Mouse (Mus musculus) lung, adult 2 months (tissue): ENCODE data around the gene Ptger1.

ENCODE experiments used
- CTCF ChIP-seq: fragments of 200-500 bp; IDR thresholded peaks from 2 replicates; pipeline ENCODE4 v1.5.1; 2011; ENCODE audit warnings: mild to moderate bottlenecking, low read length, control low read depth; ENCODE audit not compliant: insufficient read depth
- POLR2A ChIP-seq: fragments of 200-500 bp; IDR thresholded peaks from 2 replicates; pipeline ENCODE4 v1.6.1; 2011; ENCODE audit warnings: low read depth, mild to moderate bottlenecking, control low read depth, low read length, borderline replicate concordance; ENCODE audit errors: extremely low read depth

DNA sequence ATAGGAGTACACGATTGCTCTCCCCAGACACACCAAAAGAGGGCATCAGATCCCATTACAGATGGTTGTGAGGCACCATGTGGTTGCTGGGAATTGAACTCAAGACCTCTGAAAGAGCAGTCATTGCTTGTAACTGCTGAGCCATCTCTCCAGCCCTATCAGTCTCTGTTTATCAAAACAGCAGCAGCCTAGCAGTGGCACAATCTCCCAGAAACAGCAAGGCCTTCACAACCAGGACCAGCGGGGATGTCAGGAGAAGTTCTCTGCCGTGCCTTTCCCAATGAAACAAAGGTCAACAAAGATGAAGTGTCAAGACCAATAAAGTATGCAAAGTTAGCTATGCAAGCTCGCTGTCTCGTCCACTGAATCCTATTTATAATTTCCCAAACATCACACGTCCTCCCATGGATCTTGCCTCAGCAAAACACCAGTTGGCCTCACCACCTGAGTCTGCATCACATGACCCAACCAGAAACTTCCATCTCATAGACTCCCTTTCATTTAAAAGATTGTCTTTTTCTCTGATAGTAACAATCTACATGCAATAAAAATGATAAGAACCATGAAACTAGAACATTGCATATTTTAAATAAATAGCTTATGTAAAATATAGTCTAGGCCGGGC lies 34.3 kb upstream of the Ptger1 start:
- TF ChIP-seq CTCF = no peak
- no peak for TF ChIP-seq POLR2A
